Mouse (Mus musculus): ENCODE data around the gene Runx3.

Runx3 gene

GRCm38 (mm10) chr4:135115426-135116170, 4.9 kb upstream of the Runx3 start:
- no peak for DNase-seq

- DNase-seq = no peak
Measured at GRCm38 (mm10) chr4:135116391-135116790, 4.1 kb upstream of the Runx3 start.

- no peak for DNase-seq
Measured at GRCm38 (mm10) chr4:135117846-135118245, 2.6 kb upstream of the Runx3 start.

GRCm38 (mm10) chr4:135118855-135119474, 1.5 kb upstream of the Runx3 start:
- DNase-seq = no peak

GRCm38 (mm10) chr4:135123721-135124120, 3.3 kb downstream of the Runx3 start:
- no peak for DNase-seq

DNA sequence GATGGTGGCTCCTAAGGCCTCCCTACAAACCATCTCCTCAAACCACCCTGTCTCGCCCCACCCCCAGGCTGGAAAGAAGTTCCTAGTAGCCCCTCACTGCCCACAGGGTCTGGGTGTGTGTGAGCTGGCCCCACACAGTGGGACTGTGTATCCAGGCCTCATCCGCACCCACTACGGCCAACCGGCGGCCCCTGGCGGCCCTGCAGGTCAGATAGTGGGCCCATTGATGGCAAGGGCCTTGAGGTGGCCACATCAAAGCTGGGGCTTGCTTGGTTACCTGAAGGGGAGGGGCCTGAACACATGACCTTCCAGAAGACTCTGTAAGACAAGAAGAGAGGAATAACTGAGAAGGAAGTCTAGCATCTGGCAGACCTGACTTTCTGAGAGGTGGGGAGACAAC, 4.3 kb downstream of the Runx3 start:
- DNase-seq = no peak

DNA sequence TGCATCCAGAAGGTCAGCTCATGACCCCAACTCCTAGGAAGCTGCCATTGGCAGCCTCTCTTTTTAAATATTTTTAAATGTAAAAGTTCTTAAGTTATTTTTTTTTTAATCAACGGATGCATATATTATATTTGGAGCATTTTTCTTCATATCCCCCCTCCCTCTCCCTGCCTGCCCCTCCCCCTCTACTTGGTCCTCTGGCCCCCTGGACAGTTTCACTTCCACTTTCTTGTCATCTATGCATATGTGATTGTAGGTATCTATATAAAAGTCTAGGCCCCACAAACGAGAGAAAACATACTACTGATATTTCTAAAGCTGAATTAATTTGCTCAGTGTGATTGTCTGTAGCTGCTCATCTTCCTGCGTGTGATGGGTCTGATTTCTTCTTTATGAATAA, 4.7 kb downstream of the Runx3 start:
- no peak for DNase-seq

DNA sequence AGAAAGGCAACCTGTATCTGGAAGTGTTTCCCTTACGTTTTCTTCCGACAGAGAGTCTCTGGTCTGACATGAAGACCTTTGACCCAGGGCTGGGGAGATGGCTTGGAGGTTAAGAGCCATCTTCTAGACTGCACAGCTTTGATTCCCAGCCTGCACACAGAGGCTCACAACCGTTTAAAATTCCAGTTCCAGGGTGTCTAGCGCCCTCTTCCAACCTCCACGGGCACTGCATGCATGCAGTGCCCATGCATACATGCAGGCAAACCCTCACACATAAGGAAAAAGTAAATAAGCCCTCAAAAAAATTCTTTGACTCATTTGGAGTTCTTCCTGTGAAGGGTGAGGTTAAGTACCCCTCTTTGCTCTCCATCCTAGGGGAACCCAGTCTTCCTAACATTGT, 5.9 kb downstream of the Runx3 start:
- no peak for DNase-seq

DNA sequence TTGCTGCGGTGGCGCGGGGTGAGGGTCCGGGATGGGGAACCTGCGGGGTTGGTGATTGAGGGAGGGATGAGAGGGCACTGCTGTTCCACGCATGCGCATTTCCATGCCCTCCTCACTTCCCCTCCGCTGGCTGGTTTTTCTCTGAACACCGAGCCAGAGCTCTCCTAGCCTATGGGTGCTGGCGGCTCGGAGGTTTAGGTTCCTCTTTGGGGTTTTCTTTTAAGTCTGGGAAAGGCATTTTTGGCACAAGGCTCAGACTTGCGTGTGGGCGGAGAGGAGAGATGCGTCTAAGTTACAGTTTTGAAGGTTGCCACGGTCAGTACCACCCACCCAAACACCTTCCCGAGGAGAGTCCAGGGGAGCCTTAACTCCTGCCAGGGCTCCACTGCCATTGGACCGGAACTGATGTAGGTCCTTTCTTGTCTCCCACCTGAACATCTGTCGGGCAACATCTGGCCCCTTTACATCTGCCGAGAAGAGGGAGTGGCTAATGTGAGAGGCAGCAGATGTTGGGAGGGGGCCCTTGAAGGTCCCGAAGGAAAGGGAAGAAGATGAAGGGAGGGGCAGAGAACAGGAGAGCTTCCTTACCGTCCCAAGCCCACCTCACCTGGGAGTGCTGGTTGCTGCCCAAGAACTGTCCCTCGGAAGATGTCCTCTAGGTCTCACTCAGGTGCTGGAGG, 8.5 kb downstream of the Runx3 start:
- DNase-seq = peak; percentile 13

- no peak for DNase-seq
Measured at GRCm38 (mm10) chr4:135130156-135130555, 9.7 kb downstream of the Runx3 start.

- DNase-seq = no peak
Measured at GRCm38 (mm10) chr4:135131145-135131544, 10.7 kb downstream of the Runx3 start.

GRCm38 (mm10) chr4:135132797-135133196, 12.3 kb downstream of the Runx3 start:
- no peak for DNase-seq

GRCm38 (mm10) chr4:135133711-135134110, 13.3 kb downstream of the Runx3 start:
- DNase-seq = no peak

DNA sequence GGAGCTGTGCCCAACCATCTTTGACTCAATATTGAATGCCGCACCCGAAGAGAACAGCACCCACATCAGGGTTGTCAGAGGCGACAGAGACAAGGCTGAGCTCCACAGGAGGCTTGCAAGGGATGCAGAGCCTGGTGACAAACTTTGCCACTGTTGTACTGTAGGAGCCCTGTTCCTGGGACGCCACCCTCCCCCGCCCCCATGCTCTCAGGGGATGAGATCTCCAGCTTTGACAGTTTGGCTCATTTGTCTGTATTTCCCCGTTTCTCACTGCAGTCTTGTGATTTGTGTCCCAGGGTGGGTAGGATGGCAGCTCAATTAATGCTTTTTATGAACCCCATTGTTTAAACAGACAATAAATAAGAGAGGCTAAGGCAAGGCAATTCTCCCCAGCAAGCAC, 14.9 kb downstream of the Runx3 start:
- DNase-seq = no peak

DNA sequence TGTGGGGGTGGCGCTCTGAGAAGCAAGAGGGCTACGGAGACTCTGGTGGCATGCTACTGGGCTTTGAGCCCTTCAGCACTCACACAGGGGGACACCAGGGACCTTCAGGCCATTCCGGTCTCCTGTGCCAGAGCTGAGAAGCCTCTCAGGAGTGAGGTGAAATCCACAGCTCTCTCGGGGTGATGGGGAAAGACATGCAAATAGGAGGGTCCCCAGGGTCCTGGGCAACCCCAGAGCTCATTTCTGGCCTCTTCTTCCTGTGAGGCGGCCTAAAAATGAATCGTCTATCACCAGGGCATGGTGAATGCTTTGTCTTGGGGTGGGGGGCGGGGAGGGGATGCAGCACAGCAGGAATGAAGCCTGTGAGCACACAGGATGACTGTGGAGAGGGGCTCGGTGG, 15.8 kb downstream of the Runx3 start:
- DNase-seq = no peak

GRCm38 (mm10) chr4:135136612-135137011, 16.2 kb downstream of the Runx3 start:
- DNase-seq = no peak

DNA sequence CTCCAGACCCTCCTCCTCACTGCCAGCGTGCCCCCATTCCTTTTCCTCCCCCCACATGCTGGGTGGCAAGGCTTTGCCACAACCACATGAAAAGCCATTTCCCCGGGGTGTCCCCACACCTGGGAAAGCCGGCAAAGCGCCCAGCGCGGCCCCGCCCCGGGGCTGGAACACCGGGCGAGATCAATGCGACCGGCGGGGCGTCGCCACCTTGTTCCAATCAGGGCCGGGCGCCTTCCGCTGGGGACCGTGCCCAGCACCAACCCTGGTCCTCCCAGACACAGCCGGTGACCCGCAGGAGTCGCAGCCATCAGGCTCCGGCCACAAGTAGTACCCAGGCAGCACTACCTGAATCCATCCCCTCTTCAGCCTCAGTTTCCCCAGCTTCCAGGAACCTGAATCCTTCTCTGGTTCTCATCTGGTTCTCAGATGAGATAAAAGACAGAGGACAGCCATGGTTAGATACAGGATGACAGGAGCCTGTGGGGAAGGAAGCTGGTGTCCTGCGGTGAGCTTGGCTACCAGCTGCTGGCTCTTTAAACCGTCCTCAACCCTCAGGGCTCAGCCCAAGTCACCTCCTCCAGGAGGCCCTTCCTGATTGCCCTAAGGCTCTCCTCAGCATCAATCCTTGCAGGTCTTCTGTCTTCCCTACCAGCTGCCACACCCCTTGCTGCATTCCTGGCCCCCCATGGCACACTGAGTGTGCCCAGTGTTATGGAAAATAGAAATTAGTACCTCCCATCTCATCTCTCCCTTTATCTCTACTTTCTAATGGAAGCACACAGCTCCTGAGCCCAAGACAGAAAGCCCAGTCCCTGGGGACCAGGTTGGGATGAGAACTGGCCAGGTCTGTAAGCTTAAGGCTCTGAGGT, 20.4 kb downstream of the Runx3 start:
- DNase-seq = no peak

DNA sequence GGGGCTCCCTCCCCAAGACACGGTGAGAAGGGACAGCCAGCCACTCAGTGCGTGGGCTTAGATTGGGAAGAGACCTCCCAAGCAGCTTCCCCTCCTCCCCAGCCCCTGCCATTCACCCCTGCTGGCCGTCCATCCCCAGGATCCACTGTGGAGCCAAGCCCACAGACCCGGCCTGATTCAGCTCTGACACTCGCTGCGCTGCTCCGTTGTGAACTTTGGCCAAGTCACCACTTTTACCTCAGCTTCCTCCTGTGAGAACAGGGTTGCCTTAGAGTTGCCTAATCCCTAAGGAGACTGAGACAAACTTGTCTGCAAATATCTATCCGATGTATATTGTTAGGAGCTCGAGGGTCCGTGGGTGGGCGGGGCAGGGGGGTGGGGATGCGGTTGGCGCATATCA, 21.3 kb downstream of the Runx3 start:
- DNase-seq = no peak

DNA sequence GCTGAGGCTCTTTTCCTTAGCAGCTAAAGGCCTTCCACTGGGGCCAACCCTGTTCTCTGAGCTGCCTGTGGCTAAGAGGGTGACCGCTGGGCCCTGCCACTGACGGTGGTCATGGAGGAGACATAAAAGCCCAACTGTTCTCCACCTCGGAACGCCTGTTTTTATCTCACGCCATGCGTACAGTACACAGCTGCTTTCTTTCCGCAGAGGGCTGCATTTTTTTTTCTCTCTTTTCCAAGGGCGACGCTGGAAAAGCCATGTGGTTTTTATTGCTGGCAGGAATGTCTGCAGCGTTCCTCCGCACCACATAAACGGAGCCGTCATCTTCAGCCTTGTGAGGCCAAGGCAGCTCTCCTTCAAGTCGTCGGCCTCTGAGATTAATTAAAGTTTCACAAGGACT, 26.3 kb downstream of the Runx3 start:
- DNase-seq = no peak

DNA sequence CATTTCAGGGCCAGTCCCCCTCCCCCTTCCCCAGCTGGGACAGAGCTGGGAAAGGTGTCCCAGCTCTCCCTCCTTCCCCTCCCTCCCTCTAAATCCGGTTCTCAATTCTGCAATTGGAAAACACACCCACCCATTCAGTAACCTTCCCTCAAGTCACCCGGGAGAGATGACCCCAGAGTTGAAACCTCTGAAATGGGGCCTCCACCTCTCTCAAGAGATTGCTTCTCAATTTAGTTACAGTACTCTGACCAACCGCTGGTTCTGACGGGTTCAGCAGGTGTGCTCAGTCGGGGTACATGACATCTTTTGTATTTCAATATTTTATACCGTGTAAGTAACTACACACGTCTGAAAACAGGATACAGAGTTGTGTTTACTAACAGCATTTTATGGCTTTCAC, 28.2 kb downstream of the Runx3 start:
- DNase-seq = no peak

DNA sequence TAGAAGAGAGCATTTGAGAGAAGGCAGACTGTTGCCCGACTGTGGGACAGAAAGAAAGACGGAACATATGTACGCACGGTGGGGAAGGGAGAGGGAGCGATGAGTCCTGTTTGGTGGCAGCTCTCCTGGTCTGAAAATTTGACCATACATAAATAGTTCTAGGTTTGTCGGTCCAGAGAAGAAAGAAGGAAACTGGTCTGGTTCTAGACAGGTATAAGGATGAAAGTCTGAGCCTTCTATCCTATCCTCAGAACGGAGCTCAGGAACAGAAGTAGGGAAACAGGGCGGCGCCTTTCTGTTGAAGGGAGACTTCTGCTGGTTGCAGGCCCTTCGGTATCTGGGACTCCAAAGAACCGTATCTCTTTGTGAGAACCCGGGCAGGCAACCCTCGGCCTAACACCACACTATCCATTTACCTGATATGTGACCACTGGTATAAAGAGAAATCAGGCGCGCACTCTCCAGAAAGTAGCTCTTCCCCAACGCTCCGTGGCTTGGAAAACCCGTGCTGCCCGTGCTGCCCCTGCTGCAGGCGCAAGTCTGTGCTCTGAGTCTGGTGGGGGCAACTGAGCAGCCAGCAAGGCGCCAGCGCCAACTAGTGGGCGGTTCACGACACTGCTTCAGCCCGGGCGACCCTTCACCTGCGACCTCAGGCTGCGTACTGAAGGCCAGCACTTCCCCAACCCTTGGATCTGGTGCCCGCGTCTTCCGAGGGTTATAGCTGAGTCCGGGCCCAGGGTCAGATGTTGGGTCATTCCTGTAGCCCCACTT, 29.8 kb downstream of the Runx3 start:
- peak; percentile 64 for DNase-seq

All from right cerebral cortex, postnatal 4 days (tissue).